Mouse (Mus musculus) lung, adult 2 months (tissue): ENCODE results near the gene Unc13b.

Experiments used
- CTCF ChIP-seq: fragments of 200-500 bp; IDR thresholded peaks from 2 replicates; pipeline ENCODE4 v1.5.1; 2011; ENCODE audit warnings: mild to moderate bottlenecking, low read length, control low read depth; ENCODE audit not compliant: insufficient read depth
- POLR2A ChIP-seq: fragments of 200-500 bp; IDR thresholded peaks from 2 replicates; pipeline ENCODE4 v1.6.1; 2011; ENCODE audit warnings: low read depth, mild to moderate bottlenecking, control low read depth, low read length, borderline replicate concordance; ENCODE audit errors: extremely low read depth

- TF ChIP-seq CTCF, result no peak
- TF ChIP-seq POLR2A, result no peak
These were observed 944 bp downstream of the Unc13b start for GRCm38 (mm10) chr4:43059697-43060096.
